Mouse (Mus musculus): Measurements from ENCODE around the gene Tomt.

DNA sequence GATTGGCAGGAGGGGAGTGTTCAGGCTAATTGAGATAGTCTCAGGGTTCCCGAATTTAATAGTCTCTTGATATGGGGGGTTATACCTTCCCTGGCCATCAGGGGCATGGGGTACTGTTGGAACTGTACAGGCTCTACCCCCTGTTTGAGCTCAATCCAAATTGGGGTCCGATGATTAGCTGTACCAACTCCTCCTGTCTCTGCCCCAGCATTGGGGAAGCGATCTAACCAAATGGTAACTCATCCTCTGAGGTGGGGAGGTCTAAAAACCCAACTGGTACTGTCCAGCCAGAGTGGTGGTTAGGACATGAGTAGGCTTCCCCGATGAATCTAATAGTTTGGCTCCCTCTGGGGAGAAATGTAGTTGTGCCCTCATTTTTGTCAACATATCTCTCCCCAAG is 30.8 kb upstream of the Tomt start:
- TF ChIP-seq CTCF (IDR thresholded peaks at IDR 0.05; ENCODE audit: low read depth, low read length) = no peak
- no peak for TF ChIP-seq POLR2A (IDR thresholded peaks at IDR 0.05; ENCODE audit: extremely low read depth, insufficient read depth, low read length)

Data from liver, adult 2 months (tissue).